Mouse (Mus musculus): Measurements from ENCODE around the gene Apoc2. TPM values are rescaled to one million over a fixed set of nuclear protein-coding genes. Genes with fewer than 3 reads are reported as not detected.

Apoc2 gene
- total RNA-seq, 2 experiments from 2014 or later = 0.52 TPM; not detected in 1

DNA sequence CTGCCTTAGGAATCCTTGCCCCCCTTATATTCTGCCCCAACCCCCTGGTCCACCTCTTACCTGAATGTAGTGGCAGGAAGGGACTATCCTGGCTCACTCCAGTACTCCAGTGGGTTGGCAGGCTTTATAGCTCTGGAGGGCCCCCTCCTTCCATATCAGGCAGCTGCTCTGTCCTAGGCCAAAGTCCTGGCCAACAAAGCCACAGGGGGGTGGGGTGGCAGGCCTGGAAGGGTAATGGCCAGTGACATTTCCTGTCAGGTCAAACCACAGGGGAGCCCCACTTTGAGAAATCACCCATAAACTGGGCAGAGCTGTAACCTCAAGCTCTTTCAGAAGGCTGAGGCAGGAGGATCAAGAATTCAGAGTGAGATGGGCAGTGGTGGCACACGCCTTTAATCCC, 1.1 kb downstream of the Apoc2 start:
- DNase-seq = no peak

DNA sequence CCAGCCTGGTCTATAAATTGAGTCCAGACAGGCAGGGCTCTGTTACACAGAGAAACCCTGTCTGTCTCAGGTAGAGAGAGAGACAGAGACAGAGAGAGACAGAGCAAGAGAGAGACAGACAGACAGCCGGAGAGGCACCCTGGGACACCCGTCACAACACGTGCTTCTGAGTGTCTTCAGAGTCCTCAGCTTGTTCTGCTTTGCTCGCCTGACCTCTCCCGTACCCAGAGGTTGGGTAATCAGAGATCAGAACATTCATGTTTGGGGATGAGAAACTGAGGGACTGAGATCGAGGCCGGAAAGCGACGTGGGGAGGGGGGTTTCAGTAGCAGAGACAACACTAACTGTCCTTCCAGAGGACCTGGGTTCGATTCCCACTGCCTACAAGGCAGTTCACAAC, 1.9 kb downstream of the Apoc2 start:
- DNase-seq = no peak

- no peak for DNase-seq
These were observed 4.5 kb downstream of the Apoc2 start for GRCm38 (mm10) chr7:19673083-19673699.

DNA sequence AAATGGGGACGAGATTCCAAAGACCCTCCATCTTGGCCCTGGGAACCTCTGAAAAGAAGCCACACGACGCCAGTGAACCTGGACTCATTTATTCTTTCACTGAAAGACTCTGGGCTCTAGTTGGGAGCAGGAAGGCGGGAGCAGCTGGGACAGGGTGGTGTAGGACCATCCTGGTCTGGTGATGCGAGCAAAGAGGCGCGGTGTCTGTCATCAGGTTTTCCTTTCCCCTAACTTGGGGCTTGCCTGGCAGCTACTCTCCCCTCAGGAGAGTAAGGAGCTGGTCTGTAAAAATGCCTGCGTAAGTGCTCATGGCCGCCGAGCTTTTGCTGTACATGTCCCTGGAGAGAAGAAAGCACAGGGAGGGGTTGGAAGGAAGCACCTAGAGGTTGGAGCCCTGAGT, 6.2 kb downstream of the Apoc2 start:
- no peak for DNase-seq

DNA sequence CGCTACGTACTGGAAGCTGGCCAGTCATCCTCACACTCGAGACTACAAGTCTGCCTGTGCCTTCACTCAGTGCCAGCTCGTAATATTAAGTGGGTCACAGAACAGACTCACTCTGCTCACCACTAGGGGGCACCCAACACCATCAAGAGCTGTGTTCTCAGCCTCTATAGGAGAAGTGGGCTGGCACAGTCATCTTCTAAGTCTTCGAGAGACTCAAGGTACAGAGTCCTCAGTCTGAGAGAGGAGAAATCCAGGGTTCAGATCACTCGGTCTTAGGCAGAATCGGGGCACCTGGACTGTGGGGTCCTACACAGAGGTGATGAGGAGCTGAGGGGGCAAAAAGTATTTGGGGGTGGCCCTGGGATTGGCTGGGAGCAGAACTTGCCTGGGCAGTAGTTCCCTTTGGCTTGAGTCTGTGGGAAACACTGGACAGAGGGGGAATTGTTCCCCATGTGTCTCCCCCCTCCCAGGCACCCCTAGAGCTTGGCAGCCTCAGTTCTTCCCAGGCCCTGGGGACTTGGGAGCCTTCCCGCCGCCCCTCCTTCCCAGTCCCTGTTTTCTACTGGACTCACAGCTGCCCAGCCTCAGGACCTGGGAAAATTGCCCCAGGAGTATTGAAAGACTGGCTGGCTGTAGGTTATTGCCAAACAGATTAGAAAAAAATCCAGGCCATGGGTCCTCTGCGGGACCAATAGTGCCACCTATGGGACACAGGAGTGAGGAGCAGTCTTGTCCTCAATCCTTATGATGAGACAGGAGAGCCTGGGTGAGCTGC, 8.6 kb downstream of the Apoc2 start:
- DNase-seq = peak; percentile 95

GRCm38 (mm10) chr7:19667434-19667833, 10.3 kb downstream of the Apoc2 start:
- no peak for DNase-seq

DNA sequence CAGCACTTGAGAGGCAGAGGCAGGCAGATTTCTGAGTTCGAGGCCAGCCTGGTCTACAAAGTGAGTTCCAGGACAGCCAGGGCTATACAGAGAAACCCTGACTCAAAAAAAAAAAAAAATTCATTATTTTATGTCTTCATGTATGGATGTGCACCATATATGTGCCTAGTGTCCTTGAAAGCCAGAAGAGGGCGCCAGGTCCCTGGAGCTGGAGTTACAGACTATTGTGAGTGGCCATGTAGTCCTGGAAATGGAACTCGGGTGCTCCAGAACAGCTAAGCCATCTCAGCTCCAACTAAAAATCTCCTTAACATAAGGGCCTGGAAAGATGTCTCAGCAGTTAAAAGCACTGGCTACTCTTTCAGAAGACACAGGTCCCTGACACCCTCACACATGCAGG, 11.0 kb downstream of the Apoc2 start:
- no peak for DNase-seq

GRCm38 (mm10) chr7:19664955-19665841, 12.5 kb downstream of the Apoc2 start, which contains the start of gene Clptm1:
Gene Clptm1 (minus strand): TSS chr7:19665033.
- peak; percentile 98 for DNase-seq

DNA sequence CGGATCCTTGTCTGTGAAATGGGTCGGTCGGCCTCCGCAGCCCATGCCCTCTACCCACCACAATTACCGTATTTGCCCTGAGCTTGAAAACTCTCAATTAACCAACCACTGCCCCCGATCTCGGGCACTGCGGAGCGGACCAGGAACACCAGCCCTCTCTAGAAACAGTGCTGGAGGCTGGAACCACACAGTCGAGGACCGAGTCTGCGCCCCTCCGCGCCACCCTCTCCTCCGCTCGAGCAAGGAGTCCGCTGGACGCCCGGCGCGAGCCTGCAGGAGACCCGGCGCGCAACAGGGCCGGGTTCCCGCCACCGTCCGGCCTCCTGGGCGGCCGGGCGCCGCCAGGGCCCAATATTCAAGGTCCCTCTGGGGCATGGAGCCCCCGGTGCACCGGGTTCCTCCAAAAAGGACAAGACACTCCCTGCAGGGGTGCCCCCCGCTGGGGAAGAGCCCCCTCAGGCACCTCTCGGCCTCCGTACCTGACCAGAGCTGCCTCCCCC, 13.2 kb downstream of the Apoc2 start:
- DNase-seq = no peak

GRCm38 (mm10) chr7:19663940-19664339, 13.8 kb downstream of the Apoc2 start:
- peak; percentile 14 for DNase-seq

GRCm38 (mm10) chr7:19652614-19653013, 25.1 kb downstream of the Apoc2 start:
- peak; percentile 72 for DNase-seq

- no peak for DNase-seq
These were observed 26.5 kb downstream of the Apoc2 start for GRCm38 (mm10) chr7:19651063-19651786.

- no peak for DNase-seq
These were observed 36.5 kb downstream of the Apoc2 start for GRCm38 (mm10) chr7:19641223-19641622.

- DNase-seq = no peak
These were observed 42.5 kb downstream of the Apoc2 start for GRCm38 (mm10) chr7:19635074-19635827.

DNA sequence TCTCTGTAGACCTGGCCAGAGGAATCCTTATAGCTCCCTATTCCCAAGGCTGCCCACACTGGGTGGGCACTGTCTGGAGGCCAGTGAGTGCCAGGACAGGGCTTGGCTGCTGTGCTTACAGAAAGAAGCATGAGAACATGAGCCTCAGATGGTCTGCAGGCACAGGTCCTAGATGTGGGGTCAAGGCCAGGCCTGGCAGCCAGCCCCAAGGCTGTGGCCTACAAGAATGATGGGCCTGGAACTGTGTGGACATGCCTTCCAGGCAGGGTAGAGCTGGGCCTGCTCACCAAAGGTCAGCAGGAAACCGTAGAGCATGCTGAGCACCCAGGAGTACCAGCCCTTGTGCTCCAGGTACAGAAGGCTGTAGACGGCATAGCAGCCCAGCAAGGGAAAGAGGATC, 43.1 kb downstream of the Apoc2 start:
- no peak for DNase-seq

DNA sequence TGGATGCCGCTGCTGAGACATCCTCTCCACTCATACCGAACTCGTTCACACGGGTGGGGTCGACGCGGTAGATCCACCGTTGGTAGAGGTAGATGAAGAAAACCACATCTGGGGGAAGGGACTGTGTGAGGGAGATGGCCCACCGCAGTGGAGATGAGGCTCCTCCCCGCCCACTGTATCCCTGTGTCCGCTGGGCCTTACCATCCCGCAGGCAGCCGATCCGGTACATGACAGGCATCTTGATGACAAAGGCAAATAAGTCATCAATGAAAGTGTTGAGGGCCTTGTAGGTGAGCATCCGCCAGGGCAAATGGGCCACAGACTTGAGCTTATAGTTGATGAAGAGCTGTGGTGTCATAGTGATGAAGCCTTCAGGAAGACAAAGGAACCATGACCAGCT, 43.9 kb downstream of the Apoc2 start:
- no peak for DNase-seq

DNA sequence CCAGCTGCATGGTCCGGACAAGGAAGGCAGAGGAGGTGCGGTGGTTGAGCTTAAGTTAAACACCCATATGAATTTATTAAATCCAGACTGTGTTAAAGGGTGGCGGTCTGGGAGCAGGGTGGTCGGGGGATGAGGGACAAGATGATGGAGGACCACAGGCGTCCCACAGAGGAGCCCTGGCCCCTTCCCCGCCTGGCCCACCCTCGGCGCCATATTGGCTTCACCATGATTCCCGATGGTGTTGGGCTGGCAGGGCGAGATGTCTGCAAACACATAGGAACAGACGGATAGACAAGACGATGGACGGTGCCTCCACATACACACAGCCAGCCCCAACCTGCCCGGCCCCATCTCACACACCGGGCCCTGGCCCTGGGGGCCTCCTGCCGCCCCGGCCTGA, 44.5 kb downstream of the Apoc2 start:
- no peak for DNase-seq

DNA sequence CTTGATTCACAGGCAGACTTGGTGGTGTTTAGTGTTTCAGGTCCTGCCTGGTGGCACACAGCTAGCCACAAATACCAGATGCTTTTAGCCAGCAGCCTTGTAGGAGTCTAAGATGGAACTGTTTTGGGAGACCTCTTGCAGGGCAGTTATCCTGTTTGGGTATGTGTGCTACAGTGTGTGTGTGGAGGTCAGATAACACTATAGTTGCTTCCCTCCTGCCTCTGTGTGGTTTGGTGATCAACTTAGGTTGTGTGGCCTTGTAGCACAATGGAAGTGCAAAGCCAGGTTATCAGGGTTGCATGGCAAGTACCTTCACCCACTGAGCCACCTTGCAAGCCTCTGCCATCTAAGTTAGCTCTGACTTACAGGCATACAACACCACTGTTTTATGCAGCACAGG, 45.0 kb downstream of the Apoc2 start:
- no peak for DNase-seq

DNA sequence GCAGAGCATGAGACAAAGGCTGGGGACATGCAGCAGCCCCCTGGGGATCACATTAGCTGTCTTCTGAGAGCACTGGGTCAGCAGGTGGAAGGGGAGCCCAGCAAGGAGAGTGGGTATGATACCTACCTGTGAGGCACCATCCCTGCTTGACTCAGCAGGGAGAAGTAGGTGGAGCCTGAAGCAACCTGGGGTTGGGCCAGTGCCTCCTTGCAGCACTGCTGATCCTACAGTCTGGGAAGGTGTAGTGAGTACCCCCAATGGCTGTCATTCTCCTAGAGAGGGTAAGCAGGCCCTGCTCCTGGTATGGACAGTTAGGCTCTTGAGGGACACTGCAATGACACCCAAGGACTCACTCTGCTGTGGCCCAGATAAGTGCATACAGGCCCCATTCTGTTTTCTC, 45.5 kb downstream of the Apoc2 start:
- no peak for DNase-seq

DNA sequence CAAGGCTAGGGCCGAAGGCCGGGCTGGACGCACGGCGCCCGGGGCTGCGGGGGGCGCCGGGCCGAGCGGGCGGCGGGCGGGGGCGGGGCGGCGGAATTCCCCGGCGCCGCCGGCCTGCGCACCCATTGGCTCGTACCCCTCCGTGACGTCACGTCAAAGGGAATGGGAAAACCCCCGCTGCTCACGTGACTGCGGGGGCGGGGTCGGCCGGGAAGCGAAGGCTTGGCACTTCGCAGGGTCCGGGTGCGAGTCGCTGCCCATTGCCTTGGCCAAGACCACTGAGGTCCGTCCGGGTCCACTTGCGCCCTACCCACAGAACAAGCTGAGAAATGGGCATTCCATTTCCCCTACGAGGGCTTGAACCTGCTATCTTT, 48.4 kb downstream of the Apoc2 start, which contains the start of gene Relb:
Relb (minus strand) TSS at position 78 of the 374 bp plus-strand sequence.
- peak; percentile 96 for DNase-seq

Measured in heart, postnatal 4 days (tissue).